Mouse (Mus musculus): ENCODE data around the gene Nek10. TPM values are rescaled to one million over a fixed set of nuclear protein-coding genes. Genes with fewer than 3 reads are reported as not detected.
A peak's percentile ranks its signal among the peaks of the same experiment; 100 is the strongest.

The Nek10 gene
- polyA plus RNA-seq, 1 experiment = not detected

- no peaks in the 10 kb centered on the region for H3K36me3 ChIP-seq (replicated peaks; ENCODE audit: low read length)
- no peak for TF ChIP-seq GATA1 (IDR thresholded peaks at IDR 0.05; ENCODE audit: borderline replicate concordance, low read length)
- no peak for TF ChIP-seq FLI1 (IDR thresholded peaks at IDR 0.05; ENCODE audit: low read length)
- H3K4me1 ChIP-seq = peaks cover 4% of the 10 kb centered on the region; the same call in 1 of the 2 replicates
- no peaks in the 10 kb centered on the region for H3K9me3 ChIP-seq
- peaks cover 2% of the 10 kb centered on the region for H3K27me3 ChIP-seq (replicated peaks)
- H3K4me3 ChIP-seq (replicated peaks) = no peak overlapping the region
Observed at GRCm38 (mm10) chr14:14832520-14833240, 29.5 kb downstream of the Nek10 start.

DNA sequence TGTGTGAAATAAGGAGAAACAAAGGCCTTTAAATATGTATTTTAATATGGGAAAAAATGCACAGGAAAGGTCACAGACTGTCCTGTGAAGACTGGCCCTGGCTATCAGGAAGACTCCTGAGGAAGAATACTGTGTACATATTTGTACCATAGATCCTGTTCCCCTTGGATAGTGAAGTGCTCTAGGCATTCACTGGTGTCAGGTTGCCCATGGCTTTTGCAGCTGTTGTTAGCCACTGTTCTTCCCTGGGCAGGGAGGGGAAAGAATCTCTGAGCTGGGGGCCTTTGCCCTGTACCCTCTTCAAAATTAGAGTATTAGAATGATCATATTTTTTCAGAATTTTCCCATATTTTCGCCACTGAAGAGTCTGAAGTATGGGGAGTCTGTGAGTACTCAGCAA is 30.3 kb downstream of the Nek10 start:
- Histone ChIP-seq H3K4me3 (replicated peaks) (no peak overlapping the region), H3K36me3 (replicated peaks; ENCODE audit: low read length) (no peaks in the 10 kb centered on the region), H3K27me3 (replicated peaks) (peaks cover 2% of the 10 kb centered on the region), H3K9me3 (no peaks in the 10 kb centered on the region), H3K4me1 (peaks cover 4% of the 10 kb centered on the region; the same call in 1 of the 2 replicates)
- TF ChIP-seq GATA1 (IDR thresholded peaks at IDR 0.05; ENCODE audit: borderline replicate concordance, low read length) = no peak
- TF ChIP-seq FLI1 (IDR thresholded peaks at IDR 0.05; ENCODE audit: low read length) = no peak

- TF ChIP-seq GATA1 (IDR thresholded peaks at IDR 0.05; ENCODE audit: borderline replicate concordance, low read length) (no peak), FLI1 (IDR thresholded peaks at IDR 0.05; ENCODE audit: low read length) (no peak)
- peaks cover 2% of the 10 kb centered on the region for H3K27me3 ChIP-seq (replicated peaks)
- H3K9me3 ChIP-seq = no peaks in the 10 kb centered on the region
- no peaks in the 10 kb centered on the region for H3K36me3 ChIP-seq (replicated peaks; ENCODE audit: low read length)
- peaks cover 4% of the 10 kb centered on the region; the same call in 1 of the 2 replicates for H3K4me1 ChIP-seq
- H3K4me3 ChIP-seq (replicated peaks) = no peak overlapping the region
Observed at GRCm38 (mm10) chr14:14834266-14834665, 31.1 kb downstream of the Nek10 start.

DNA sequence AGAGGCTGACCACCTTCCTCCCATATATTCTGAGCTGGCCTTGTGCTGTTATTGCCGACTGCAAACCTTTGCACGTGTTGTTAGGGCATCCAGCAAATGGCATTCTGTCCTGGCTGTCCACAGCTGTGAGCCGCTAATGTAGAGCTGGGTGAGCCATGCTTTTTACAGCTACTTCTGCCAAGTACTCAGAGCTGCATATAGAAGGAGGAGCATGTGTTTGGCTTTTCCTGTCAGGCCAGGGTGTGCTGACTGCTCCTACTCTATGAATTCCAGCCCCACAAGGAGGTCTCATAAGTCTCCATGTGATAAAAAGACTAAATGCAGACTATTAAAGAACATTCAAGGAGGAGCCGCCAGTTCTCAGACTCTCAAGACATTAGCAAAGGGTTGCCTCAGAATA is 34.4 kb downstream of the Nek10 start:
- no peak for TF ChIP-seq FLI1 (IDR thresholded peaks at IDR 0.05; ENCODE audit: low read length)
- TF ChIP-seq GATA1 (IDR thresholded peaks at IDR 0.05; ENCODE audit: borderline replicate concordance, low read length) = no peak
- Histone ChIP-seq H3K9me3 (no peaks in the 10 kb centered on the region), H3K27me3 (replicated peaks) (peaks cover 2% of the 10 kb centered on the region)

GRCm38 (mm10) chr14:14838109-14838508 is 34.9 kb downstream of the Nek10 start:
- peaks cover 2% of the 10 kb centered on the region for H3K27me3 ChIP-seq (replicated peaks)
- 0 out of 2 replicates have a peak, but pooled peaks cover under 1% of the 10 kb centered on the region for H3K4me1 ChIP-seq
- no peak overlapping the region for H3K4me3 ChIP-seq (replicated peaks)
- H3K36me3 ChIP-seq (replicated peaks; ENCODE audit: low read length) = no peaks in the 10 kb centered on the region
- TF ChIP-seq FLI1 (IDR thresholded peaks at IDR 0.05; ENCODE audit: low read length) (no peak), GATA1 (IDR thresholded peaks at IDR 0.05; ENCODE audit: borderline replicate concordance, low read length) (no peak)
- no peaks in the 10 kb centered on the region for H3K9me3 ChIP-seq

More for the DNA sequence above, 34.4 kb downstream of the Nek10 start:
- Histone ChIP-seq H3K4me1 (no peaks in the 10 kb centered on the region), H3K36me3 (replicated peaks; ENCODE audit: low read length) (no peaks in the 10 kb centered on the region), H3K4me3 (replicated peaks) (no peak overlapping the region)

GRCm38 (mm10) chr14:14842734-14843530 is 39.7 kb downstream of the Nek10 start:
- no peak overlapping the region for H3K4me3 ChIP-seq (replicated peaks)
- no peaks in the 10 kb centered on the region for H3K36me3 ChIP-seq (replicated peaks; ENCODE audit: low read length)
- peaks cover 2% of the 10 kb centered on the region for H3K27me3 ChIP-seq (replicated peaks)
- no peak for TF ChIP-seq GATA1 (IDR thresholded peaks at IDR 0.05; ENCODE audit: borderline replicate concordance, low read length)
- 0 out of 2 replicates have a peak, but pooled peaks cover 3% of the 10 kb centered on the region for H3K4me1 ChIP-seq
- H3K9me3 ChIP-seq = 0 out of 2 replicates have a peak, but pooled peaks cover 2% of the 10 kb centered on the region

DNA sequence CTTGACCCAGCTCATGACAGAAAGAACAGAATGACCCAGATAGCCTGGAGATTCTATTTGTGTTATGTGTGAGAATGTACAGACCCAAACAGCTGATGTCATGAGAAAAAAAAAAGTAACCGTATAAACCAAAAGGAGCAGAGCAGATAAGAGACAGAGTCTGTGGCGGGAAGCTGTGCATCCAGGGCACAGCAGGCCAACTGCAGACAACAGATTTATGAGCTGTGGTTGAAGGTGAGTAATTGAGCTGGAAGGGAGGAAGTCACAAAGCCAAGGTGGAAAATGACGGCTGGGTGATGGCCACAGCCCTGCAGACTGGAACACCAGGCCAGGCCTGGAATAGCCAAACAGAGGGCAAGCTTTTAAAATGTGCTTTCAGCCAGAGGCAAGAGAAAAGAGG is 49.6 kb downstream of the Nek10 start:
- no peak for TF ChIP-seq FLI1 (IDR thresholded peaks at IDR 0.05; ENCODE audit: low read length)
- TF ChIP-seq GATA1 (IDR thresholded peaks at IDR 0.05; ENCODE audit: borderline replicate concordance, low read length) = no peak
- peaks cover 3% of the 10 kb centered on the region; the same call in 1 of the 2 replicates for H3K4me1 ChIP-seq

GRCm38 (mm10) chr14:14860331-14860730 is 57.1 kb downstream of the Nek10 start:
- no peak overlapping the region for H3K4me3 ChIP-seq (replicated peaks)
- no peaks in the 10 kb centered on the region for H3K36me3 ChIP-seq (replicated peaks; ENCODE audit: low read length)
- peaks cover 23% of the 10 kb centered on the region for H3K4me1 ChIP-seq
- TF ChIP-seq FLI1 (IDR thresholded peaks at IDR 0.05; ENCODE audit: low read length) = no peak
- TF ChIP-seq GATA1 (IDR thresholded peaks at IDR 0.05; ENCODE audit: borderline replicate concordance, low read length) = no peak
- peaks cover 4% of the 10 kb centered on the region for H3K27me3 ChIP-seq (replicated peaks)
- H3K9me3 ChIP-seq = no peaks in the 10 kb centered on the region

More for the DNA sequence above, 49.6 kb downstream of the Nek10 start:
- no peaks in the 10 kb centered on the region for H3K9me3 ChIP-seq
- no peak overlapping the region for H3K4me3 ChIP-seq (replicated peaks)
- no peaks in the 10 kb centered on the region for H3K36me3 ChIP-seq (replicated peaks; ENCODE audit: low read length)
- peaks cover 9% of the 10 kb centered on the region for H3K27me3 ChIP-seq (replicated peaks)

- H3K36me3 ChIP-seq (replicated peaks; ENCODE audit: low read length) = no peaks in the 10 kb centered on the region
- peaks cover 2% of the 10 kb centered on the region for H3K27me3 ChIP-seq (replicated peaks)
- no peaks in the 10 kb centered on the region for H3K9me3 ChIP-seq
- TF ChIP-seq FLI1 (IDR thresholded peaks at IDR 0.05; ENCODE audit: low read length) (no peak), GATA1 (IDR thresholded peaks at IDR 0.05; ENCODE audit: borderline replicate concordance, low read length) (no peak)
- peaks cover 31% of the 10 kb centered on the region for H3K4me1 ChIP-seq
- peak overlapping the region; percentile 72 for H3K4me3 ChIP-seq (replicated peaks)
Observed at GRCm38 (mm10) chr14:14863690-14864356, 60.6 kb downstream of the Nek10 start.

All from megakaryocyte, embryonic 14.5 days (primary cell).